Mouse (Mus musculus): ENCODE data around the gene Foxd3.
"Not testable (repeated sequence)": the region's sequence is repeated elsewhere in the genome, so short reads cannot be mapped to it uniquely, and the experiment has no call there.

Foxd3 gene

DNA sequence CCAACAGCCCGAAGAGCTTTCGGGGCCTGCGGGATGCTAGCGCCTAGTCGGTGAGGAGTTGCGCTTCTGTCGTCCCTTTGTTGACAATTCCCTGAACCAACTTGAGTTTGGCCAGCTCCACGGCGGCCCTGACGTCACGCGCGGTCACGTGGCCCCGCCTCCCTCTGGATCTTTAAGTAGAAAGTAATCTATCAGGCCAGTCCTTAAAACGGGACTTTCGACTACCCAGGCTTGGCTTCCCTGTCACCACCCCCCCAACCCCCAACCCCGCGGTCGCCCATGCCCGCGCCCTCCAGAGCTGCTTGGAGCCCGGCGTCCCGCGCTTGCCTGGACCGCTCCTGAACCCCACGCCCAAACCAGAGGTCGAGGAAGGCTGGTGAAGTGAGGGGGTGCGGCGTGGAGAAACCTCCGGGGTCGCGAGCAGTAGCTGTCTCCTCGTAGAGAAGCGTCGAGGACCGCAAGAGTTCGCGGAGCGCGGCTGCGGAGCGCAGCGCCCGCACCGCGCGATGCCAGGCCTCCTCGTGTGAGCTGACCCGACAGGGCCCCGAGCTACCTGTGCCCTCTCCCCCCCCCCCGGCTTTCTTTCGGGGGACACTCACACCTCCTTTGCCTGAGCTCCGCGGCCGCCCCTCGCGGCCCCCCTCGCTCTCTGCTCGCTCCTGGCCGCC lies at the start of gene Foxd3:
TSS of gene Foxd3 (plus strand) at position 363 of the 668 bp plus-strand sequence.
- DNase-seq: no peak

DNA sequence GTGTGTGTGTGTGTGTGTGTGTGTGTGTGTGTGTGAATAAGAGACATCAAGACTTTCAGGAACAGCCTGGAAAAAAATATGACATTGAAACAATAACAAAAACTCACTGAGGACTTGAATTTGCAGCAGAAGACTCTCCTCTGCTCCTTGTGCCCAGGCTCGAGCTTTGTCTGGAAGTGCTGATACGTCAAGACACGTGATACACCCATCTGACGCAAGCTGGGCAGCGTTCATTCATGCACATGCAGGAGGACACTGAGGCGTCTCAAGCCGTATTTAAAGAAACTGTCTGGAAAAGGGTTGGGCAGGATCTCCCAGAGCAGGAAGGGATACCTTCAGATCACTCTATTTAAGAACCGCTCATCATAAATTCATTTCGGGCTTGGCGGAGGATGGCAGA lies 43.9 kb upstream of the Foxd3 start:
- DNase-seq: no peak

DNA sequence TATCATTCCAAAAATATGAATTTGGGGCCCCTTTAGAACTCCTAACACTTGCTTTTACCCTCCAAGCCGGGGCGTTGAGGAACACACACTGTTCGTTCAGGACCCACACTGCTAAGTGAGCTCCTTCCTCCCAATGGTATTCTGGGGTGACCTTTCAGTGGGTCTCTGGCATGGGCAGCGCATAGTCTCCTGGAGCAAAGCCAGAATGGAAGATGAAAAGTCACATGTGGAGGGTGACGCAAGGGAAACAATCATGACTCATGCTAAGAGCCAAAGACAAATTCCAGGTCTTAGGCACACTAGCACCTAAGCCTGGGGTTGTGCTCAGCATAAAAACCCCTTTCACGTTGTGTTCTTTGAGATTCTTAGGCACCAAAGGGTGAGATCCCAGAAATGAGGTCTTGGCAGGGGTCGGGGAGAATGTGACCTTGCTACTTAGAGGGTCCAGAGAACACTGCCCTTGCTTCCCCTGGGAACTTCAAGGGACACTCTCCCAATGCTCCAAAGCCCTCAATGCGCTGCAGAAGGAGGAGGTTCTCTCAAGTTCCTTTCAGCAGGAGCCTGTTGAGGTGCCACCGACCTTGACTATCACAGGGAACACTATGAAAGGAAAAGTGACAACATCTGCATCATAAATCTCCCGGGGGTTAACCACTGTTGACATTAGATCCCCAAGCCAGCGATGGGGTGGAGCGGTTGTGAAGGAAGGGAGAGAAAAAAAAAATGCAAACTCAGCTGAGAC lies 43.3 kb upstream of the Foxd3 start:
- DNase-seq: no peak

DNA sequence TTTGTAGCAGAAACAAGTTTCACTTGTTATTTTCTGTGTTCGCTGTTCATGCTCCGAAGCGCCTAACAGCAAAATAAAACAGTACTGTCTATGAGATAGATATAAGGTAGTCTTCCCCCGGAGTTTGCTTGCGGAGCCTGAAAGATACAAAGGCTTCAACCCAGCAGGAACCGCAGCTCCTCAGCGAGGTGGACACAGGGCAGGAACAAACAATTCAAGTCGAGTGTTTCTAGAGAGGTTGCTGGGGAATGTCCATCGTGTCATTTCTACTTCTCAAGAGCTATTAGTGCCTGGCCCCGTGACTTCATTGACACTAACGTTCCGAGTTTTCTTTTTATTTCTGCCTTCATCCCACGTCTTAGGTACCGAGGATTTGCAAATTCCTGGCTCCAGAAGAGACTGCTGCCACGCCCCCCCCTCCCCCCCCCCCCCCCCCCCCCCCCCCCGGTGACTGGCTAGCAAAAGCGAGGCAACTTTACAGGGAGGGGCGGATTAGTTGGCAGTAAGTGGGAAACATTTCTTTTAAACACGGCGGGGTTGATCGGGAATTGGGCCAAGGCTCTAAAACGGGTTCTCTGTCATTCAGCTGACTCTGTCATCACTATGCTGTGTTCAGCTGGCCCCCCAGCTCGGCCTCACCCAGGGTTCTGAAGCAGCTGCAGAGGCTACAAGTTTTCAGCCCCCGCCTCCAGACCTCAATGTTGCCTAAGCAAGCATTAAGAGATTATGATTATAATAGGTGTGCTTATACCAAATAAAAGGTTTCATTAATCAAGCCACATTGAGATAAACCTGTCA lies 29.9 kb upstream of the Foxd3 start:
- DNase-seq: no peak

DNA sequence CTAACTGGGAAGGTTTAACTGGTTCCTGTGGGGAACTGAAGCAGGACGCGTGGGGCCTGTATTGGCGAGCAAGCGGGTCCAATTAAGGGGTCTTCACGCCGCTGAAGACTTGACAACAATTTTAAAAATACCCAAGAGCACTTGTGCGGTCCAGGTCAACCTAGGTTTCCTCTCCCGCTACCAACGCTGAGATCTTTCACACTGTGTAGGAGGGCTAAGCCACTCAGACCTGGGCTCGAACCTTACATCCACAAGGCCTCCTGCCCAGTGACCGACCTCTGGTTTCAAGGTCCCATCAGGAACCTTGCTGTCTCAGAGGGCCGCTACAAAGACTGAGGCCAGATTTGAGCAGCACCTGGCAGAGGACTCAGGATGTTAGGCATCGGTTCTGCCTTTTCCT lies 29.0 kb upstream of the Foxd3 start:
- no peak for DNase-seq

DNA sequence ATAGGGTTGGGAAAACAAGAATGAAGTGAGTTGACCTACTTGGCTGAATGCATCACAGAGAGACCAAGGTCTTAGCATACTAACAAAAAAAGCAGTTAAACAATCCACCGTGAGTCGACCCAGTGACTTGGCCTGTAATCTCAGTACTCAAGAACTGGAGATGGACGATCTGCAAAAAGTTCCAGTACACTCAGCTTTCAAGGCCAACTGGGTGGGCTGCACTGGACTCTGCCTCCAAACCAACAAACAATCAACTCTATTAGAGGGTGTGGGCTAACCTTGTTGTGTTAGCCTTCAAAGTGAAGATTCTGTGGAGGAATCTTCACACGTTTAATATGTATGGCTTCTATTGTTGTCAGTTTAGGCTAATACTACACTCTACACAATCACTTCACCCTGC lies 20.1 kb upstream of the Foxd3 start:
- no peak for DNase-seq

DNA sequence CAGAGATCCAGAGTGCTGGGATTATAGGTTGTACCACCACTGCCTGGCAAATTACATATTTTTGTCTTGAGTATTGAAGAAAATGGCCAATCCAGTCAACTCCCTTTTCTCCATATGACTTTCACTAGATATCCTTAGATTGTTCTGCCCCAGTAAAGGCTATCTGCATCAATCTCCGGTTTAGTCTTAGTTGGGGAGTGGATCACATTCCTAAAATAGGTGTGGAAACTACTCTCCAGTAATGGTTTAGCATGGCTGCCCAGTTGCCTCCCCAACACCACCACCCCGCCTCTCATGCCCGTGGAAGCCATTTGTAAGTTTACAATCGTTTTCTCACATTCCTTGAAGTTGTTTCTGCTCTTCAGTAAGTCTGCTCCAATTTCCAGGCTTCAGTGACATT lies 19.4 kb upstream of the Foxd3 start:
- no peak for DNase-seq

DNA sequence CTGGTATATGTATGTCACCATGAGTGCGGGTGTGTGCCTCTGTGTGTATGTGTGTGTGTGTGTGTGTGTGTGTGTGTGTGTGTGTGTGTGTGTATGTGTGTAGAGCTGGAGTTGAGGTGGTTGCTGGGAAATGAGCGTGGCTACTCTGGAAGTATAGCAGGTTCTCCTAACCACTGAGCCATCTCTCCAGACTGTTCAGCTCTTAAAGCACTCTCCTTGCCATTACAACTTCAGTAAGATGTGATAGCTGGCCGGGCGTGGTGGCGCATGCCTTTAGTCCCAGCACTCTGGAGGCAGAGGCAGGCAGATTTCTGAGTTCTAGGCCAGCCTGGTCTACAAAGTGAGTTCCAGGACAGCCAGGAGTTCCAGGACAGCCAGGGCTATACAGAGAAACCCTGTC lies 15.5 kb upstream of the Foxd3 start:
- DNase-seq: not testable (repeated sequence)

DNA sequence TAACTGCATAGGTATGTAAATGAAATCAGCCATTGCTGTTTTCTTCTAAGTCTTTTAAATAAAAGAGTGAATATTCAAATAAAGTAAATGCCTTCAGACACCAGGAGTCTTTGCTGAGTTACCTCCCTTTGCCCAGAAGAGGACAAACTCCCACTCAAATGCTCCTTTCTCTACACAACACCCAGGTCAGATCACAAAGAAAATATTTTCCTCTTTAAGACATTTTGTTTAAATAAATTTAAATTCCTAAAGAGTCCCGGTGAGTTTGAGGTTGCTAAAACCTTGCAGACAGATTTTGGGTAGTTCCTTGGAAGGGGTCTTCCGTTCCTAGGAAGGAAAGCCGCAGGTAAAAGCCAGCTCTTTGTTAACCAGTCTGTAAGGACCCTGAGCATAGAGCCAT lies 14.2 kb upstream of the Foxd3 start:
- no peak for DNase-seq

DNA sequence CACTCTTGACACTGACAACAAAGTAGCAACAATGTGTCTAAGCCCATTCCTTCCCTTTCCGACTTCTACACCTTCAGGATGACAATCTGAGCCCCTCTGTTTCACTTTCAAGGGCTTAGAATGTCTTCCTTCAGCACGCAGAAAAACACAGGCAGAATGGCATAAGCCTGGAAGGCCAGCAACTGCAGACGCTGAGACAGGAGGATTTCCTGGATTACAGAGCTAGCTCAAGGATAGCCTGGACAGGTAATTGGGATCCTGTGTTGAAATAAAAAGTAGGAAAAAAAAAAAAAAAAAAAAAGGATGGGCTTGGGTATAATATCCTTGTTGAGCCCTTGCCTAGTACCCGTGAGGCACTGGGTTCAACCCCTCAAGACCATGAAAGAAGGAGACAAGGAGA lies 10.5 kb upstream of the Foxd3 start:
- DNase-seq: no peak

DNA sequence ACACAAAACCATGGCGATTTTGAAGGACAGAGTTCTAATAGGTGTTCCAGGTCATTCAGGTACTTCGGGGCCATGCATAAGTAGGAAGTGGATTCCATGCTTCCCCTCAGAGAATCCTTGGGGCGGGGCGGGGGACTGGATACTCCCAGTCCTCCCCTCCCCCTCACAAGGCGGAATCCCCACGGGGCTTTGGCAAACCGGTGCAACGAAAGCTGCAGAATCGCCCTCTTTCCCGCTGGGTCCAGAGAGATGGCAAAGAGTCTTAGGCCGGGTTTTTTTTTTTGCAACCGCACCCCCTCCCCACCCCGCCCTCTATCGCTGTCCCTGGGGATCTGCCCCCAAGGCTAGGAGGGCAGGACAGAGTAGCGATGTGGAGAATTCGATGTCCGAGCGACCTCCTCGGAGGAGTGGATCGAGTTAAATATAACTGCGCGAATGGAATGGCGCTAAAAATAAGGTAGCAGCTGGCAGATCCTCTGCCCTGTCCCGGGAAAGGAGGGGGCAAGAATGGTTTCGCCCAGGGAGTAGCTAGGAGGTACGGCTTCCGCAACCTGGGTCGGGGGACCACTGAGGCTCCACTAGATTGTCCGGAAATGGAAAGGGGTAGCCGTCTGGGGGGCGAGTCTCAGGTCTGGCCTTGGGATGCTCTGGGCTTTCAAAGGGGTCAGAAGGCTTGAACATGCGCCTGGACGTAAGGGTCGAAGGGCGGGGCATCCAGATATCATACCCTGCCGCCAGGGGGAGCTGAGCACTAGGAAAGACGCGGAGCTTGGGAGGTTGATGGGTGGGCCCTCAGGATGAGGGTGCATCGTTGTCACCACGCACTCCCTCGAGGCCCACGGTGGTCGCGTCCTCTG lies 5.8 kb upstream of the Foxd3 start:
- no peak for DNase-seq

DNA sequence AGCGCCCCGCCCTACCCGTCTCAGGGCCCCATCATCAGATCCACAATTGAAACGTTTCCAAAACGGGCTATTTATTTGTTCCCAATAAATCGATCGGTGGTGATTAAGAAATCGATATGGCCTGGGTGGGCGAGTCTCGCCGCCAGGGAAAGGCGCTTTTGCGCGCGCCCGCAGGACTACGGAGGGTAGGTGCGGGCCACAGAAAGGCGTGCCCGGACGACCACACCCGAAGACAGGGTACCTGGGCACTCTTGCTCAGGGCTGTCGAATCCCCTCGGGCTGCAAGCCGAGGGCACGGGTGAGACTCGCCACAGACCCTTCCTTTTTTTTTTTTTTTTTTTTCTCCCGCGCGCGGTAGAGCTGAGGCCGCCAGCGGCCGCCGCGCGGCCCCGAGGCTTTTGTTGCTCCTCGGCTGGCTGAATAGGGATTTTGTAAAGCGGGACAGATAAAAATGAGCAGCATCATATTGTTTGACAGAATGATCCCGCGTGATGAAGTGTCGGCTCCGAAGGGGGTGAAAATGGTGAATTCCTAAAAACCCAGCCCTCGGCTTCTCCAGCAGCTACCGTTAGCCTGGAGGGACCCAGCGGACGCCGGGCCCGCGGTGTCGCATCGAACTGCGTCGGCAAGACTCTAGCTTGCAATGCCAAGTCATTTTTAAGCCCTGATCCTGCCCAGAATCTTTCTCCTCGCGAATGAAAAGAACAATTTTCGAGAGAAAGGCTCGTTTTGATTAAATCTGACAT lies 5.0 kb upstream of the Foxd3 start:
- no peak for DNase-seq

DNA sequence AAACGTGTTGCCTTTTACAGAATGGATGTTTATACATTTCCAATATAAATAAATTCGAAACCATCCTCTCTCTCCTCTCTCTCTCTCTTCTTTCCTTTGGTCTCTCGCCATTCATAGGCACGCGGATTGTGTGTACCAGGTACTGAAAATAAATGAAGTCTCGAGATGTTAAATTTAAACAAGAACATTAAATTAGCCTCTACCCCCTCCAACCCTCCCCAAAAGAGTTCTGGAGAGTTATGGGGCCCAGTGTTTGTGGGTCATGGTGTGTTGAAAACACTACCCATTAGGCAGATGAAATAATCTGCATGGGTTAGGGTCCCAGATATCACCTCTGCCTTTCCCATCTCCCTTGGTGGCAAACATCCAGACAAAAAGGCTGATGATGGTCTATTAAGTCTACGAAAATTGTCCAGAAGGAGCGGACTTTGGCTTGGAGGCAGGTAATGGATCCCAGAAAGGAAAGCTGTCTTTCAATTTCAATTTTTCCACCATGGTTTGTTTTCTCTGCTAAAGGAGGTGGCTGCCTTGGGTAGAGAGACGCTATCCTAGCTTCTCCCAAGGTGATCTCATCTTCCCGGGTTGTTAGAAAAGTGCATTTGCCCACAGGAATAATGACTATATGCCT lies 4.2 kb upstream of the Foxd3 start:
- no peak for DNase-seq

DNA sequence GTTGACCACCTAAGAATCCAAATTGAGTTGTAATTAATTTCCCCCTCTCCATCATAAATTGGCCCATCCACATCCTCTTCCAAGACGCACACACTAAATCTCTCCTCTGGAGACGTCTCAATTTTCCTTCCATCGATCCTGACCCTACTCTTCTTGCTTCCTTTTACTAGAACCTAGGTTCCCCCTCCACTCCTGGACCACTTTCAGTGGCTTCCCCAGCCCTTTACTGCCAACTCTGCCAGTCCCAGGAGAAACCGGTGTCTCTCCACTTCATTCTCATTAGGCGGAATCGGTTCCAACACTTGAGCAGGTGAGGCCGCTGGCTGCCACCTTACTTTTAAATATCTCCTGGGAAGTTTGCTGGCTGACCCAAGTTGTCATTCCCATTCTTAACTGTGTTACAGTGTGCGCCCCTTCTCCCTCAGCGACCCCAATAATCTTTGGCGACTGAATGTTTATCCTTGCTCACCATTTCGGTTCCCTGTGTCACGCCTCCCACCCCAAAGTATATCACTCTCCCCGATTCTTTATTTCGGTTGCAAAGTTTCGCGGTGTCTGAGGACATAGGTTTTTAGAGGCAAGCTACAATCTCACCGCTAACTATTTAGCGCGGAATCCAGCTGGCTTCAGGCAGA lies 3.4 kb upstream of the Foxd3 start:
- DNase-seq: no peak

DNA sequence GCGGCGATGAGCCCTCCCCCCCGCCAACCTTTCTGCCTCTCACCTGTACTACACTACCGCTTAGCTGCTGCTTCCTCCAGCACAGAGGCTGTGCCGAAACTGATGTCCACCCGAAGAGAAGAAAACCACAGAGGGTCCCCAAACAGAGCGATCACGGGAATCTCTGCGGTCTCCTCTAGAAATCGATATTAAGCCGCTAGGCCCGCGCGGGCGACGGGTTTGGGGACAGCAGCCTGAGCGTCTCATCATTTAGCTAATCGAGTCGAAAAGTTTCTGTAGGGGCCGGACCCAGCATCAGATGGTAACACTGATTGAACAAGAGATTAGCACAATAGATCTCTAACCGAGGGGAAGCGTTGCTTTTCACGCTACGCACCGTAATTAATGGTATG lies 2.9 kb upstream of the Foxd3 start:
- DNase-seq: no peak

DNA sequence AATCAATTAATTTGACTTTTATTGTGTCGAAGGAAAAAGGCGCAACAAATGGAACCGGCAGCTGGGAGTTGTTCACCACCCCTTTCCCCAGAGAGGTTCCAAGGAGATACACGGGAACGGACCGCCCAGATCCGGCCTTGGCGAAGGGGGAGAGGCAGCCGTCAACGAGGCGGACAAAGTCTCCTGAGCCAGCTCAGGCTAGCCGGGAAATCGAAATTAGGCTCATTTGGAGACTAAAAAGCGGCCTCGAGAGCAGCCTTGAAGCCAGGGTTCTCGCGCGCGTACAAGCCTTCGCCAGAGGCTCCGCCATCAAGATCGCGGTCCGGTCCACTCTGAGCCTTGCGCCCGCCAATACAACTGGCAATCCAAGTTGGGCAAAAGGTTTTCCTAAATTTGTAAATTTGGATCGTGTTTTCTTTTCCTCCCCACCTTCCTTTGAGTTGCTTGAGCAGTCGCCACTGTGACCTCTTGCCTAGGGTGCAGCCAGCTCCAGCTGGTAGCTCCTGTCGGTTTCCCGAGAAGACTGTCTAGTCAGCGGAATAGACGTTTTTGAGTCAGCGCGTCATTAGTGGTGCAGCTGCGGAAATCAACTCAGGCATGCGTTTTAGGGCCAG lies 2.4 kb upstream of the Foxd3 start:
- DNase-seq: no peak

DNA sequence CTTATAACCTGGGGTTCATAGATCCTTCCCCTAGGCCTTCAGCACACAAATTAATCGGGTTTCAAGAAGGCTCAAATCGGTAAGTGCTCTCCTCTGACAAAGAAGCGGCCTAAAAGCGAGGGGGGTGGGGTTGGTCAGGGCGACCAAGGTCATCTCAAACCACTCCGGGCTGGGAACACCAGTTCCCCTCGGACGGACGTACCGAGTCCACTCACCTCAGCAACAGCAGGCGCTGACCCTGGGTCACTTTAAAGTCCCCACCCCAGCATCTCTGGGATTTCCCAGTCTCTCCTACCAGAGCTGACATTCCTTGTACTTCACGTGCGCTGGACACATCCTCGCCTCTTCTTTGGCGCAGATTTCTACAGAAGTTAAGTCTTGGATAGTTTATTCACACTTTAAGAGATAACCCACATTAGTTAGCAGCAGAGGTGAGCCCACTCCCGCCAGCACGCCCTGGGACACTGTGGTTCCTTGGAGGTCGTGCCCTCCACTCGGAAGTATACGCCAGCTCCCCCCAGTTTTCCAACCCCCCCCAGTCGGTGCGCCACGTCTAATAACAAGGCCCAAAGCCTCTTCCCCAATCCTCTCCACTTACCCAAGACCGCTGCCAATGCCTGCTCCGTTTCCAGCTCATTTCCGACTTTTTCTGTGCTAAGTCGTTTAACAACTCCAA lies 1.3 kb upstream of the Foxd3 start:
- no peak for DNase-seq

DNA sequence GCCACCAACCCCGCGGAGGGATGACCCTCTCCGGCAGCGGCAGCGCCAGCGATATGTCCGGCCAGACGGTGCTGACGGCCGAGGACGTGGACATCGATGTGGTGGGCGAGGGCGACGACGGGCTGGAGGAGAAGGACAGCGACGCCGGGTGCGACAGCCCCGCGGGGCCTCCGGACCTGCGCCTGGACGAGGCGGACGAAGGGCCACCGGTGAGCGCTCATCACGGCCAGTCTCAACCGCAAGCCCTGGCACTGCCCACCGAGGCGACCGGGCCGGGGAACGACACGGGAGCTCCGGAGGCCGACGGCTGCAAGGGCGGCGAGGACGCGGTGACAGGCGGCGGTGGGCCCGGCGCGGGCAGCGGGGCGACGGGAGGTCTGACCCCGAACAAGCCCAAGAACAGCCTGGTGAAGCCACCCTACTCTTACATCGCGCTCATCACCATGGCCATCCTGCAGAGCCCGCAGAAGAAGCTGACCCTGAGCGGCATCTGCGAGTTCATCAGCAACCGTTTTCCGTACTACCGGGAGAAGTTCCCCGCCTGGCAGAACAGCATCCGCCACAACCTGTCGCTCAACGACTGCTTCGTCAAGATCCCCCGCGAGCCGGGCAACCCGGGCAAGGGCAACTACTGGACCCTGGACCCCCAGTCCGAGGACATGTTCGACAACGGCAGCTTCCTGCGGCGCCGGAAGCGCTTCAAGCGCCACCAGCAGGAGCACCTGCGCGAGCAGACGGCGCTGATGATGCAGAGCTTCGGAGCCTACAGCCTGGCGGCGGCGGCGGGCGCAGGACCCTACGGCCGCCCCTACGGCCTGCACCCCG lies 718 bp downstream of the Foxd3 start:
- no peak for DNase-seq

DNA sequence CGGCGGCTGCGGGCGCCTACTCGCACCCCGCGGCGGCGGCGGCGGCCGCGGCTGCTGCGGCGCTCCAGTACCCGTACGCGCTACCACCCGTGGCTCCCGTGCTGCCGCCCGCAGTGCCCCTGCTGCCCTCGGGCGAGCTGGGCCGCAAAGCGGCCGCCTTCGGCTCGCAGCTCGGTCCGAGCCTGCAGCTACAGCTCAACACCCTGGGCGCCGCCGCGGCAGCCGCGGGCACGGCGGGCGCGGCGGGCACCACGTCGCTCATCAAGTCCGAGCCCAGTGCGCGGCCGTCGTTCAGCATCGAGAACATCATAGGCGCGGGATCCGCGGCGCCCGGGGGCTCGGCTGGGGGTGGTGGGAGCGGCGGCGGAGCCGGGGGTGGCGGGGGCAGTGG lies 1.3 kb downstream of the Foxd3 start:
- DNase-seq: no peak

Measured in cerebellum, adult 11-12 months (tissue).